12 mouse cellular contexts compared by ENCODE assay signal in genomic region chr17:10397924-10398627, GRCm38 (mm10).
DNase-seq lines count a peak whose midpoint lies in the region; ATAC-seq and TF ChIP-seq lines count a peak whose summit lies in the region.
"Had no signal": no experiment of that assay in that cellular context is flagged by ENCODE, and none has a peak within 500 bp of the region (broad histone marks: within the 10 kb centered on the region; RNA-seq: fewer than 3 reads in every experiment).

No protein-coding gene starts in this region.

- no peaks in the 10 kb centered on the region for H3K9me3 ChIP-seq in forebrain, embryonic 12.5 days
- H3K9me3 ChIP-seq in forebrain, embryonic 14.5 days (replicated peaks; ENCODE audit: control insufficient read depth, low read length), result no peaks in the 10 kb centered on the region
- H3K9me3 ChIP-seq in lung, embryonic 15.5 days, result no peaks in the 10 kb centered on the region
- H3K9me3 ChIP-seq in forebrain, postnatal 0 days (ENCODE audit: low read length), result no peaks in the 10 kb centered on the region
- no peaks in the 10 kb centered on the region for H3K9me3 ChIP-seq in midbrain, embryonic 16.5 days (replicated peaks; ENCODE audit: control insufficient read depth, low read length, poor library complexity, severe bottlenecking)
- H3K9me3 ChIP-seq: embryonic facial prominence, embryonic 15.5 days had no signal

- peaks cover 49% of the 10 kb centered on the region for H3K4me1 ChIP-seq in forebrain, embryonic 12.5 days
- peaks cover 5% of the 10 kb centered on the region; the same call in 1 of the 2 replicates for H3K4me1 ChIP-seq in forebrain, embryonic 14.5 days (ENCODE audit: control insufficient read depth, insufficient read depth, low read length)
- peaks cover 16% of the 10 kb centered on the region for H3K4me1 ChIP-seq in lung, embryonic 15.5 days
- H3K4me1 ChIP-seq in lung, adult 2 months (ENCODE audit: control insufficient read depth, insufficient read depth, low read length), result no peaks in the 10 kb centered on the region
- peaks cover 11% of the 10 kb centered on the region for H3K4me1 ChIP-seq in forebrain, postnatal 0 days (ENCODE audit: insufficient read depth)
- H3K4me1 ChIP-seq in midbrain, embryonic 16.5 days (ENCODE audit: control insufficient read depth, insufficient read depth, low read length), result peaks cover 7% of the 10 kb centered on the region

- H3K36me3 ChIP-seq in forebrain, embryonic 12.5 days (replicated peaks), result no peaks in the 10 kb centered on the region
- no peaks in the 10 kb centered on the region for H3K36me3 ChIP-seq in forebrain, embryonic 14.5 days (ENCODE audit: control insufficient read depth, insufficient read depth, low read length)
- H3K36me3 ChIP-seq in lung, embryonic 15.5 days, result no peaks in the 10 kb centered on the region
- H3K36me3 ChIP-seq in forebrain, postnatal 0 days (ENCODE audit: insufficient read depth), result no peaks in the 10 kb centered on the region
- no peaks in the 10 kb centered on the region for H3K36me3 ChIP-seq in midbrain, embryonic 16.5 days (ENCODE audit: control insufficient read depth, insufficient read depth, low read length)
- H3K36me3 ChIP-seq: embryonic facial prominence, embryonic 15.5 days had no signal

- H3K27ac ChIP-seq in forebrain, embryonic 12.5 days, result peak overlapping the region; percentile 59; the same call in 1 of the 2 replicates
- H3K27ac ChIP-seq in forebrain, embryonic 14.5 days (ENCODE audit: low read depth, low read length), result no peak overlapping the region
- peak overlapping the region; percentile 59 for H3K27ac ChIP-seq in lung, embryonic 15.5 days
- 0 out of 2 replicates have a peak overlapping the region, but pooled peaks have one; percentile 1 for H3K27ac ChIP-seq in forebrain, postnatal 0 days (ENCODE audit: low read depth, low read length)
- H3K27ac ChIP-seq in midbrain, embryonic 16.5 days (ENCODE audit: low read length), result peak overlapping the region; percentile 48
- H3K27ac ChIP-seq: embryonic facial prominence, embryonic 15.5 days had no signal

- no peak for TF ChIP-seq POLR2A in lung, adult 2 months (IDR thresholded peaks at IDR 0.05; ENCODE audit: borderline replicate concordance, extremely low read depth, low read depth, low read length)

- no peak overlapping the region for H3K4me3 ChIP-seq in forebrain, embryonic 12.5 days (replicated peaks)
- no peak overlapping the region for H3K4me3 ChIP-seq in forebrain, embryonic 14.5 days (ENCODE audit: low read depth, low read length)
- no peak overlapping the region for H3K4me3 ChIP-seq in lung, embryonic 15.5 days
- no peak overlapping the region for H3K4me3 ChIP-seq in lung, adult 2 months (replicated peaks; ENCODE audit: extremely low read depth, low read depth, low read length)
- no peak overlapping the region for H3K4me3 ChIP-seq in forebrain, postnatal 0 days (ENCODE audit: low read depth, low read length)
- H3K4me3 ChIP-seq in midbrain, embryonic 16.5 days (ENCODE audit: low read depth, low read length), result no peak overlapping the region
- H3K4me3 ChIP-seq: embryonic facial prominence, embryonic 15.5 days had no signal

- WGBS in forebrain, embryonic 12.5 days, result 64% methylated on average over 10 of the region's 10 CpGs
- WGBS in forebrain, embryonic 14.5 days, result 59% methylated on average over 10 of the region's 10 CpGs
- WGBS in lung, embryonic 15.5 days, result 61% methylated on average over 10 of the region's 10 CpGs
- WGBS in lung, adult 2 months, result 67% methylated on average over 10 of the region's 10 CpGs
- WGBS in forebrain, postnatal 0 days, result 62% methylated on average over 10 of the region's 10 CpGs
- WGBS in midbrain, embryonic 16.5 days, result 70% methylated on average over 10 of the region's 10 CpGs

- no peak for TF ChIP-seq CTCF in lung, adult 2 months (IDR thresholded peaks at IDR 0.05; ENCODE audit: insufficient read depth, low read length)
- TF ChIP-seq CTCF in forebrain, postnatal 0 days (IDR thresholded peaks at IDR 0.05; ENCODE audit: low read depth), result no peak

- no peak overlapping the region for H3K9ac ChIP-seq in forebrain, embryonic 12.5 days
- H3K9ac ChIP-seq in forebrain, embryonic 14.5 days (ENCODE audit: low read length), result no peak overlapping the region
- H3K9ac ChIP-seq in lung, embryonic 15.5 days, result no peak overlapping the region
- H3K9ac ChIP-seq in forebrain, postnatal 0 days, result no peak overlapping the region
- H3K9ac ChIP-seq in midbrain, embryonic 16.5 days (ENCODE audit: low read depth, low read length), result no peak overlapping the region
- H3K9ac ChIP-seq: embryonic facial prominence, embryonic 15.5 days had no signal

- H3K4me2 ChIP-seq in forebrain, embryonic 12.5 days, result no peak overlapping the region
- no peak overlapping the region for H3K4me2 ChIP-seq in forebrain, embryonic 14.5 days (ENCODE audit: low read length)
- H3K4me2 ChIP-seq in lung, embryonic 15.5 days, result no peak overlapping the region
- no peak overlapping the region for H3K4me2 ChIP-seq in forebrain, postnatal 0 days (ENCODE audit: low read depth)
- H3K4me2 ChIP-seq in midbrain, embryonic 16.5 days (ENCODE audit: low read length), result no peak overlapping the region
- H3K4me2 ChIP-seq: embryonic facial prominence, embryonic 15.5 days had no signal

- DNase-seq in forebrain, embryonic 14.5 days (ENCODE audit: low spot score), result no peak
- DNase-seq in lung, adult 2 months, result no peak
- DNase-seq in forebrain, postnatal 0 days, result no peak
- DNase-seq in adrenal gland, adult (ENCODE audit: inconsistent age in 2 of 2, low spot score in 1 of 2), result no peak
- DNase-seq: B cell, adult 2 months; gastrocnemius, postnatal 25 days; kidney, postnatal 10 days had no signal

- no peak for ATAC-seq in forebrain, embryonic 12.5 days (ENCODE audit: low FRiP score)
- ATAC-seq in forebrain, embryonic 14.5 days, result no peak
- ATAC-seq in lung, embryonic 15.5 days (ENCODE audit: borderline replicate concordance, extremely low read depth, low FRiP score, low TSS enrichment), result peak; percentile 21; the same call in 1 of the 2 replicates
- ATAC-seq in forebrain, postnatal 0 days, result no peak
- no peak for ATAC-seq in midbrain, embryonic 16.5 days
- ATAC-seq in megakaryocyte-erythroid progenitor cell, adult 5-6 weeks (replicated peaks; ENCODE audit: low FRiP score, low TSS enrichment, poor library complexity, severe bottlenecking), result no peak

- H3K27me3 ChIP-seq in forebrain, embryonic 12.5 days, result peaks cover 5% of the 10 kb centered on the region; the same call in 1 of the 2 replicates
- H3K27me3 ChIP-seq in forebrain, embryonic 14.5 days (replicated peaks; ENCODE audit: control insufficient read depth, insufficient read depth, low read length), result no peaks in the 10 kb centered on the region
- no peaks in the 10 kb centered on the region for H3K27me3 ChIP-seq in lung, embryonic 15.5 days
- no peaks in the 10 kb centered on the region for H3K27me3 ChIP-seq in forebrain, postnatal 0 days (ENCODE audit: insufficient read depth, low read length)
- H3K27me3 ChIP-seq in midbrain, embryonic 16.5 days (ENCODE audit: control insufficient read depth, insufficient read depth, low read depth, low read length), result no peaks in the 10 kb centered on the region
- H3K27me3 ChIP-seq: embryonic facial prominence, embryonic 15.5 days had no signal
